In the genomic region with DNA sequence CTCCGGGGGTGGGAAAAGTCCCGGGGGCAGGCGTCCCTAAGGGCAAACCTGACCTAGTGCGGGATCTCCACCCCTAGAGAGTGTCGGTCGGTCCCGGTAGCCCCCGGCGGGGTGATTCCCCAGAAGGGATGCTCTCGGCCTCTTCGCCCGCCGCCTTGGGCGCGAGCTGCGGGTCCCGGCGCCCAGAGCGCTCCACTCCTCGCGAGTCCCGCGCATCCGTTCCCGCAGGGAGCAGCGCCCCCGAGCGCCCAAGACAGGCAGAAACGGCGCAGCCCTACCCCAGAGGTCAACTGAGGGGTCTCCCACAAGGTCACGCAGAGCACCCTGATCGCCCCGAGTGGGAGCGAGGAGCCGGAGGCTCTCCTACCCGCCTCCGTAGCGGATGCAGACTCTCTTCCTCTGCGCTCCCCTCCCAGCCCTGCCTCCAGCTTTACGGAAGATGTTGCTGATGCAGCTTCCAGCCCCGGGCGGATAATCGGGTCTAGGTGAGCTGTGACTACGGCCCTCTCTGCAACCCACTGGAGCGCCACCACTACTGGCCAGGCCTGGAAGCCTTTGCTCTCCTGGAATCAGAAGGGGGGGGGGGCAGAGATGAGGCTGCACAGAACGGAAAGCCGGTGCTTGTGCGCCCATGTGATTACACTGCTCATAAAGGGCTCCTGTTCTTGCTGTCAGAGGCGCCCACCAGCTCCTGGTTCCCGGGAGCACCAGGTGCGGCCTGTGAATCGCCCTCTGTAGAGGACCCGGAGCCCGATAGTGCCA, we compare ENCODE assay signal across 8 mouse cellular contexts. TPM values are rescaled to one million over a fixed set of nuclear protein-coding genes. Genes with fewer than 3 reads are reported as not detected.
DNase-seq lines count a peak whose midpoint lies in the region; ATAC-seq and TF ChIP-seq lines count a peak whose summit lies in the region.

No protein-coding gene starts in this region.

- under 1% methylated on average over 53 of the region's 54 CpGs for WGBS in intestine, embryonic 14.5 days
- WGBS in liver, embryonic 12.5 days (ENCODE audit: insufficient replicate concordance), result under 1% methylated on average over 54 of the region's 54 CpGs
- WGBS in olfactory bulb, adult 2 months, result under 1% methylated on average over 54 of the region's 54 CpGs

- no peak; the same call in 1 of the 2 replicates for TF ChIP-seq POLR2A in olfactory bulb, adult 2 months (IDR thresholded peaks at IDR 0.05; ENCODE audit: insufficient read depth, low read depth, low read length)

- peak overlapping the region; percentile 75 for H3K4me2 ChIP-seq in intestine, embryonic 14.5 days (ENCODE audit: low read length)
- peak overlapping the region; percentile 65 for H3K4me2 ChIP-seq in liver, embryonic 12.5 days

- peak; percentile 42 for ATAC-seq in frontal cortex, adult (ENCODE audit: low TSS enrichment)
- peak; percentile 42 for ATAC-seq in intestine, embryonic 14.5 days (replicated peaks; ENCODE audit: low FRiP score, low TSS enrichment, low read depth)
- ATAC-seq in liver, embryonic 12.5 days, result 0 out of 2 replicates have a peak, but pooled peaks have one; percentile 9

- peak overlapping the region; percentile 29 for H3K9ac ChIP-seq in intestine, embryonic 14.5 days (ENCODE audit: low read length)
- H3K9ac ChIP-seq in liver, embryonic 12.5 days, result 0 out of 2 replicates have a peak overlapping the region, but pooled peaks have one; percentile 10

- peak; percentile 29 for DNase-seq in gastrocnemius, postnatal 10 days
- no peak for DNase-seq in gastrocnemius, postnatal 4 days (ENCODE audit: low spot score in 2 of 2)
- peak; percentile 37 for DNase-seq in adrenal gland, postnatal 25 days
- DNase-seq in intestine, embryonic 14.5 days (ENCODE audit: low spot score), result peak; percentile 75
- peak; percentile 80 for DNase-seq in thymus, postnatal 14 days

- H3K4me3 ChIP-seq in intestine, embryonic 14.5 days (ENCODE audit: low read depth, low read length), result peak overlapping the region; percentile 40
- H3K4me3 ChIP-seq in liver, embryonic 12.5 days, result peak overlapping the region; percentile 47
- H3K4me3 ChIP-seq in olfactory bulb, adult 2 months (ENCODE audit: insufficient read depth, low read depth, low read length), result peak overlapping the region; percentile 84

- TF ChIP-seq CTCF in olfactory bulb, adult 2 months (IDR thresholded peaks at IDR 0.05; ENCODE audit: insufficient read depth, low read depth, low read length), result peak; percentile 29; the same call in 1 of the 2 replicates

- peaks cover 56% of the 10 kb centered on the region for H3K27me3 ChIP-seq in intestine, embryonic 14.5 days (replicated peaks; ENCODE audit: control insufficient read depth, insufficient read depth, low read length)
- peaks cover 72% of the 10 kb centered on the region for H3K27me3 ChIP-seq in liver, embryonic 12.5 days (replicated peaks)

- no peak overlapping the region for H3K27ac ChIP-seq in intestine, embryonic 14.5 days (ENCODE audit: low read depth)
- H3K27ac ChIP-seq in liver, embryonic 12.5 days, result no peak overlapping the region
- peak overlapping the region; percentile 92 for H3K27ac ChIP-seq in olfactory bulb, adult 2 months (ENCODE audit: insufficient read depth, low read depth, low read length)

- no peaks in the 10 kb centered on the region for H3K9me3 ChIP-seq in intestine, embryonic 14.5 days (ENCODE audit: control insufficient read depth, low read length)
- no peaks in the 10 kb centered on the region for H3K9me3 ChIP-seq in liver, embryonic 12.5 days (replicated peaks)

- H3K36me3 ChIP-seq in intestine, embryonic 14.5 days (ENCODE audit: control insufficient read depth, insufficient read depth, low read length), result no peaks in the 10 kb centered on the region
- H3K36me3 ChIP-seq in liver, embryonic 12.5 days, result no peaks in the 10 kb centered on the region

- peaks cover 14% of the 10 kb centered on the region for H3K4me1 ChIP-seq in intestine, embryonic 14.5 days (replicated peaks; ENCODE audit: control insufficient read depth, insufficient read depth, low read length)
- H3K4me1 ChIP-seq in liver, embryonic 12.5 days, result peaks cover 7% of the 10 kb centered on the region; the same call in 1 of the 2 replicates
- H3K4me1 ChIP-seq in olfactory bulb, adult 2 months (ENCODE audit: control insufficient read depth, insufficient read depth, low read length), result peaks cover 36% of the 10 kb centered on the region

RNA-seq across cellular contexts. Expression of gene Ppp1r16b, which starts 2.7 kb away (rescaled TPM):
- total RNA-seq in gastrocnemius, postnatal 10 days (2021), result 1 to 10 TPM; 8.3 to 9.0 TPM
- total RNA-seq in gastrocnemius, postnatal 4 days (2021), result 1 to 10 TPM; 8.3 to 9.1 TPM
- 15.8 and 19.0 TPM in 2 replicates for total RNA-seq in adrenal gland, postnatal 25 days (2021)
- 5.0 and 5.4 TPM in 2 replicates for polyA plus RNA-seq in intestine, embryonic 14.5 days (2014; fragmentation: Nextera tagmentation; extraction: Ambion mirVana)
- 1.9 and 2.0 TPM in 2 replicates for polyA plus RNA-seq in liver, embryonic 12.5 days (2016; fragmentation: Nextera tagmentation; extraction: Ambion mirVana)
- polyA plus RNA-seq in olfactory bulb, adult 2 months (2012; ENCODE audit: insufficient read depth, insufficient read length, low replicate concordance, missing spikeins), result 72.6 TPM in 1 of 2 replicates, not detected in the other

RNA-seq across cellular contexts. Expression of gene Actr5, which starts 43.2 kb away (rescaled TPM):
- total RNA-seq in gastrocnemius, postnatal 10 days (2021), result 1 to 10 TPM; 4.1 to 6.2 TPM
- 1 to 10 TPM; 7.3 to 9.0 TPM for total RNA-seq in gastrocnemius, postnatal 4 days (2021)
- 9.9 and 14.8 TPM in 2 replicates for total RNA-seq in adrenal gland, postnatal 25 days (2021)
- polyA plus RNA-seq in intestine, embryonic 14.5 days (2014; fragmentation: Nextera tagmentation; extraction: Ambion mirVana), result 12.7 and 13.0 TPM in 2 replicates
- polyA plus RNA-seq in liver, embryonic 12.5 days (2016; fragmentation: Nextera tagmentation; extraction: Ambion mirVana), result 12.5 and 13.3 TPM in 2 replicates
- polyA plus RNA-seq in olfactory bulb, adult 2 months (2012; ENCODE audit: insufficient read depth, insufficient read length, low replicate concordance, missing spikeins), result not detected in 2 replicates

RNA-seq across cellular contexts. Expression of gene Slc32a1, which starts 57.3 kb away (rescaled TPM):
- under 1 TPM in 1 of 2 experiments, not detected in 1; 0.11 TPM for total RNA-seq in gastrocnemius, postnatal 10 days (2021)
- total RNA-seq in gastrocnemius, postnatal 4 days (2021), result not detected
- total RNA-seq in adrenal gland, postnatal 25 days (2021), result not detected in 2 replicates
- not detected in 2 replicates for polyA plus RNA-seq in intestine, embryonic 14.5 days (2014; fragmentation: Nextera tagmentation; extraction: Ambion mirVana)
- not detected in 2 replicates for polyA plus RNA-seq in liver, embryonic 12.5 days (2016; fragmentation: Nextera tagmentation; extraction: Ambion mirVana)
- not detected in 2 replicates for polyA plus RNA-seq in olfactory bulb, adult 2 months (2012; ENCODE audit: insufficient read depth, insufficient read length, low replicate concordance, missing spikeins)

Comparison
In these comparisons a context has a peak if more than half of its experiments do, and no peak if none do; other contexts are left out.
1. DNase-seq: peak in gastrocnemius, postnatal 10 days (single experiment), adrenal gland, postnatal 25 days (single experiment), intestine, embryonic 14.5 days (single experiment) and thymus, postnatal 14 days (single experiment); none in gastrocnemius, postnatal 4 days (0 of 2).
2. Peak in every context shown above with its lines, with median percentiles within 50 percentile points of each other: ATAC-seq and H3K4me3 ChIP-seq.